Mouse (Mus musculus): ENCODE data around the gene Zdhhc1.

Zdhhc1 gene

GRCm38 (mm10) chr8:105451903-105452603 is 44.6 kb downstream of the Zdhhc1 start:
- DNase-seq, result no peak

GRCm38 (mm10) chr8:105450977-105451376 is 45.7 kb downstream of the Zdhhc1 start:
- no peak for DNase-seq

DNA sequence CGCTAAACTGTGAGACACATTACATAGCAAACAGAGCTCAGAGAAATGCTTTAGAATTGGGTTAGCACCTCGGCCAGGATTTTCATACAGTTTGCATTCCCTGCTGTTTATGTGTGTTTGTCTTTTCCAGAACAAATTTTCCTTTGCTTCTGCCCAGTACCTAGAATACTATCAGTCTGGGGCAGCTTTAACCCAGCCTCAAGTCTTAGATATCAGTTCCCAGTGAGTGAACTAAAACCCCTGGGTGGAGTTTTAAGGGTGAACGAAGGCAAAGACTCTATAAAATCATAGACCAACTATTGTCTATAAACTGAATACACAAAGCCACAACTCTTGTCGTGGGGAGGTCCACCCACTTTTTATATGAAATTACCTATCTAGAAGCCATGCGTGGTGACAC is 48.1 kb downstream of the Zdhhc1 start:
- no peak for DNase-seq

- DNase-seq, result no peak
Measured at GRCm38 (mm10) chr8:105448188-105448587, 48.5 kb downstream of the Zdhhc1 start.

DNA sequence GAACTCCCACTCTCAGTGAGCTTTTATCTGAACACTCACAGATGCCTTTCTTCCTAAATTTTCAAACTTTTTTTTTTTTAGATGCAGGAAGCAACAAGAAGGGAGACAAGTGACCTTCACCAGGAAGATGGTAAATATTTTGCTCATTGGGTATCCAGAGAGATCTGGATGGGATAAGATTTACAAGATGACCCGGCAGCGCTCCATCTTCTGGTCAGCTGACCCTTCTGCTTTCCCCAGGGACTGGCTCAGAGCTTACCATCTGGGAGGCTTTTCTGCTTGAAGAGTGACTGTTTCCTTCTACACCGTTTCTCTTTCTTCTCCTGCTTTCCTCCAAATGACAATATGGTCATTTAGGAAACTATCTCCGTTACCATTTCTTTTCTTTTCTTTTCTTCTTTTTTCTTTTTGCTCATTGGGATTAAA is 50.6 kb downstream of the Zdhhc1 start:
- no peak for DNase-seq

DNA sequence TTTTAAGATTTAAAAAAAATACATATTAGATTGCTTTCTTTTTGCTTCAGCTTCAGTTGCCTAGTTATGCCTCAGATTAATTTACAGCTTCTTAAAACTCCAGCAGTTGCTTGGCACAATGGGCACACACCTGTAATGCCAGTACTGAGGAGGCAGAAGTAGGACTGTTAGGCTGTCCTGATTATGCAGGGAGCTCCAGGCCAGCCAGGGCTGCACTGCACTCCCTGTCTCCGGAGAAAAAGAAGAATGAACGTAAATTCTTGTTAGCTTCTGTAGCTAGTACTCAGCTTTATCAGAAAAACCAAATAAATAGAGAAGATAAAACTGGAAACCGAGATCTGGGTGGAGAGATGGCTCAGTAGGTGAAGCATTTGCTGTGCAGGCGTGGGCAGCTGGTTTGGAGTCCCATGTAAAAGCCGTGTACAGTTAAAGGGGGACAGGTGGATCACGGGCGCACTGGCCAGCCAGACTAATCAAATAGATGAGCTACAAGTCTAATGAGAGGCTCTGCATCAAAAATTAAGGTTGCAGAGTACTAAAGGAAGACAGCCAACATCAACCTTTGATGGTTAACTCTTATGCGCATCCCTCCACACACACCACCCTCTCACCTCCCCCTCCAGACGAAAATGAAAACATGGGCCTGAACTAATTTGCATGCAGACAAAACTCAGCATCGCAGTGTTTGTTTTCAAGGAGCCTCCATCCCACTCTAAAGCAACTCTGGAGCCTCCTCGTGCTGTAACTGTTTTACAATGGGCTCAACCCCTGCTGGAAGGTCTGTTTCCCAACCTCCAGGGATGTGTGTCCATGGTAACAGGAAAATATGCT is 51.2 kb downstream of the Zdhhc1 start:
- no peak for DNase-seq

DNA sequence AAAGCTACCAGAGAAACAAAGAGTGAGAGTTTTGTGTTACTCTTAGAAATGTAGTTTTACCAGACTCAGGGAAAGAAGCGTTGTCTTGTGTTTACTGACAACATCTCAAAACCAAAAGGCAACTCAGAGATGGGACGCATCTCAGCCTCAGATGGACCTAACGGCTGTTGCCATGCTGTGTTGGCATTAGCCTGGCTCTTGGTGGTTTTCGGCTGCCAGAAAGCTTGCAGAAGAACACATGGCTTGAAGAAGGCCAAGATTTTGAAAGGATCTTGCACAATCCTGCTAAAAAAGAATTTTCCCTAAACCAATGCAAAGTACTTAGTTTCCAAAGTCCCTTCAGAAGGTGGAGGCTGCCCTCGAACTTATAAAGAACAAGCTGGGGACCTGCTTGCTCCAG is 54.0 kb downstream of the Zdhhc1 start:
- no peak for DNase-seq

GRCm38 (mm10) chr8:105441433-105441832 is 55.3 kb downstream of the Zdhhc1 start:
- peak; percentile 58 for DNase-seq

GRCm38 (mm10) chr8:105438865-105439264 is 57.8 kb downstream of the Zdhhc1 start:
- DNase-seq, result peak; percentile 40

DNA sequence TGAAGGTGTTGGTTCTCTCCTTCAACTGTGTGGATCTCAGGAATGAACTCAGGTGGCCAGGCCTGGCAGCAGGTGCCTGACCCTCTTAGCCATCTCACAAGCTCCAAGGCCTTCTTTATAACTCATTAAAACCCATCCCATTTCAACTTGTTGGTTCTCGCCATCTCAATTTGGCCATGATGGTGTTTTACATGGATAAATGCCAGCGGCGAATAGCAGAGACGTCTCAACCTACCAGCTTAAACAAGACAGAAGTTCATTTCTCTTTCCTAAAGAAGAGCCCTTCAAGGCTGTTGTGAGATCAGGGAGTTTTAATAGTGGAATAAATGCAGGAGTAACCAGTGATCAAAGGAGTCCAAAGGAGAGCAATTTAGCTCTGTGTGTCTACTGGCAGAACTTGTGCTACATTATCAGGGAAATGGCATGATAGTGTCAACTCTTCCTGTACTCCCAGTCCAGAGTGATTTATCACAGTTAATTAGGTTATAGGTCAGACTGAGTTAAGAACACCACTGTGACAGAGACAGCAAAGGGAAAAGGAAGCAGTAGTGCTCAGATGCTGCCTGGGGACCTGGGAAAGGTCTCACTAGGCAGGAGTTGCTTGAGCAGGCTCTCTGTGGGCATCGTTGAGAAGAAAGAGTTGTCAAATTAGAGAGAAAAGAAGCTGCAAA is 59.5 kb downstream of the Zdhhc1 start:
- no peak for DNase-seq

- no peak for DNase-seq
Measured at GRCm38 (mm10) chr8:105436218-105436617, 60.5 kb downstream of the Zdhhc1 start.

- no peak for DNase-seq
Measured at GRCm38 (mm10) chr8:105434136-105434535, 62.6 kb downstream of the Zdhhc1 start.

- no peak for DNase-seq
Measured at GRCm38 (mm10) chr8:105433511-105433910, 63.2 kb downstream of the Zdhhc1 start.

GRCm38 (mm10) chr8:105433021-105433420 is 63.7 kb downstream of the Zdhhc1 start:
- no peak for DNase-seq

GRCm38 (mm10) chr8:105431743-105432515 is 64.8 kb downstream of the Zdhhc1 start:
- DNase-seq, result no peak

- DNase-seq, result no peak
Measured at GRCm38 (mm10) chr8:105426878-105427277, 69.8 kb downstream of the Zdhhc1 start.
